Mouse (Mus musculus): ENCODE results near the gene Nob1. TPM values are rescaled to one million over a fixed set of nuclear protein-coding genes. Genes with fewer than 3 reads are reported as not detected.

Nob1 gene
- polyA plus RNA-seq, 1 experiment from 2014 or later, result 82.4 TPM

- H3K36me3 ChIP-seq (replicated peaks; ENCODE audit: control insufficient read depth, insufficient read depth, low read depth, low read length), result peaks cover 6% of the 10 kb centered on the region
- H3K4me3 ChIP-seq (ENCODE audit: low read depth, low read length), result no peak overlapping the region
- DNase-seq (ENCODE audit: low spot score) (no peak), ATAC-seq (replicated peaks; ENCODE audit: insufficient number of reproducible peaks, low FRiP score, low TSS enrichment, low read depth) (no peak)
- WGBS, result 67% methylated on average over 3 of the region's 3 CpGs
- H3K27ac ChIP-seq (replicated peaks; ENCODE audit: low read depth, low read length), result no peak overlapping the region
- no peaks in the 10 kb centered on the region for H3K9me3 ChIP-seq (replicated peaks; ENCODE audit: control insufficient read depth, low read length)
- no peaks in the 10 kb centered on the region for H3K27me3 ChIP-seq (ENCODE audit: control insufficient read depth, insufficient read depth, low read length)
- no peak overlapping the region for H3K4me2 ChIP-seq (ENCODE audit: low read depth, low read length)
- H3K4me1 ChIP-seq (ENCODE audit: control insufficient read depth, insufficient read depth, low read length), result 0 out of 2 replicates have a peak, but pooled peaks cover 3% of the 10 kb centered on the region
- H3K9ac ChIP-seq (replicated peaks; ENCODE audit: low read length), result no peak overlapping the region
These were observed 18.9 kb downstream of the Nob1 start for GRCm38 (mm10) chr8:107405935-107406334.

DNA sequence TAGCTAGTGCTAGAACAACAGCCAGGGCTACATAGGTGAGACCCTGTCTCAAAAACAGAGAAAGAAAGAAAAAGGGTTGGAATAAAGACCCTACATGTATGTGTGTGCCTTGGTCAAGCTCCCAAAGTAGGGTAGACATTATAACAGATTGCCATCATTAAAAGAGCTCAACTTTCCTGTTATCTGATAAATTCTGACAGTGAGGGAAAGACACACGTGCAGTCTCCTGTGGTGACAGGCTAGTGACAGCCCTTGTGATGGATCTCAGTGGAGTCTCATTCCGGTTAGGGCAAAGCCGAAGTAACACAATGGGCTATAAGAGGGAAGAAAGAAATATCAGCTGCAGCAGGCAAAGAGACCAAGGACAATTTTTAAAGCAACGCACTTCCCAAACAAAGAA, 20.8 kb downstream of the Nob1 start:
- no peak overlapping the region for H3K27ac ChIP-seq (replicated peaks; ENCODE audit: low read depth, low read length)
- DNase-seq (ENCODE audit: low spot score) (no peak), ATAC-seq (replicated peaks; ENCODE audit: insufficient number of reproducible peaks, low FRiP score, low TSS enrichment, low read depth) (no peak)
- H3K4me1 ChIP-seq (ENCODE audit: control insufficient read depth, insufficient read depth, low read length), result 0 out of 2 replicates have a peak, but pooled peaks cover 3% of the 10 kb centered on the region
- H3K27me3 ChIP-seq (ENCODE audit: control insufficient read depth, insufficient read depth, low read length), result no peaks in the 10 kb centered on the region
- 81% methylated on average over 4 of the region's 4 CpGs for WGBS
- H3K9ac ChIP-seq (replicated peaks; ENCODE audit: low read length), result no peak overlapping the region
- no peak overlapping the region for H3K4me3 ChIP-seq (ENCODE audit: low read depth, low read length)
- H3K4me2 ChIP-seq (ENCODE audit: low read depth, low read length), result no peak overlapping the region; the same call in 1 of the 2 replicates
- H3K36me3 ChIP-seq (replicated peaks; ENCODE audit: control insufficient read depth, insufficient read depth, low read depth, low read length), result no peaks in the 10 kb centered on the region; the same call in 1 of the 2 replicates
- H3K9me3 ChIP-seq (replicated peaks; ENCODE audit: control insufficient read depth, low read length), result no peaks in the 10 kb centered on the region

DNA sequence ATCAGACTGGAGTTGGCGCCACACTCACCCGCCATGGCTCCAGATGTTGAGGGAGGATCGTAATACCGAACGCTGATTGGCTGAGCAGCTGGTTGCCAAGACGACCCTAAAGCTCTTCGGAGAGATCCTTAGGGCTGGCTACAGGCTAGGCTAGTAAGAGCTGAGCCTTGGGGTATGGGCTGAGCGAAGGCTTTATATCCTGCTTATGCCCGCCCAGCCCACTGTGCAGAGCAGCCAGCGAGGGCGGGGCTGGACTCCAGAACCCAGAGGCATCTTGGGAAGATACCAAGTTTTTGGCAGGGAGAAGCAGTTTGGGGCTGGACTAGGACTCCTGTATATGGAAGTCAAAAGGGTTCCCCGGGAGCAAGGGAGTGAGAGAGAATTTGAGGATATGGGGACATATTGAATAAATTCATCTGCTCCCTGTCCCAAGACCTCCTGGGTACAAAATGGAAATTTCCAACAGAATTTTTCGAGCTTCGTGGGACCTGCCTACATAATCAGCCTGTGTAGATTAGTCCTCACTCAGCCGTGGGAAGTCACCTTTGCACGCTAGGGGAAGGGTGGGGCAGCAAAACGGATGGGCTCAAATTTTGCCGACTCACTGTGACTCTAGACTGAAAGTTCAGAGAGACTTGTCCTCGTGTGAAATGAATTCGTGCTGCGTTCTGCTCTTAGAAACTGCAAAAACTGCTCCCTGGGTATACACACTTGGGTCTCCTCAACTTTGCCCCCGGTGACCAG, 21.6 kb downstream of the Nob1 start, which contains the start of gene Nqo1:
TSS of gene Nqo1 (minus strand) at position 169 of the 744 bp plus-strand sequence.
- Histone ChIP-seq H3K4me2 (ENCODE audit: low read depth, low read length) (peak within 1 kb of the TSS; percentile 43), H3K27ac (replicated peaks; ENCODE audit: low read depth, low read length) (no peak within 1 kb of the TSS; the same call in 1 of the 2 replicates)

DNA sequence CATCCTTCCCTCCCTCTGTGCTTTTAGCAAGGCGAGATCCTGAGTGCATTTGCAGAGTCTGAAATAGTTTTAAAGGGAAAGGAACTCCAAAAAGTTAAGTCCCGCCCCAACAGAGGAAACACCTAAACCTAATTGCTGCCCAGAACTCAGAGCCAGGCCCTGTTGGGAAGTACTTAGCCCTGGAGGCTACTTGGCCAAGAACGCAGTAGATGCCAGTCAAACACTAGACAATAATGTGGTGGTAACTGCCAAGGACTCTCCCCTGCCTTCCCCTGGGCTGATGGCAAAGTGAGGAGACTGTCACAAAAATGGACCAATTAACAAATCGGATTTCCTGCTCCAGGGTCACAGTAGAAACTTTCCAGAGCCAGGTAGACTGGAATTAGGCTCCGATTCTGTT, 23.0 kb downstream of the Nob1 start:
- WGBS, result 71% methylated on average over 5 of the region's 5 CpGs

More for the DNA sequence above, 21.6 kb downstream of the Nob1 start, which contains the start of gene Nqo1:
- Histone ChIP-seq H3K4me3 (ENCODE audit: low read depth, low read length) (peak within 1 kb of the TSS; percentile 29), H3K36me3 (replicated peaks; ENCODE audit: control insufficient read depth, insufficient read depth, low read depth, low read length) (no peaks in the 10 kb centered on the region; the same call in 1 of the 2 replicates), H3K27me3 (ENCODE audit: control insufficient read depth, insufficient read depth, low read length) (no peaks in the 10 kb centered on the region), H3K9ac (replicated peaks; ENCODE audit: low read length) (peak within 1 kb of the TSS; percentile 34; the same call in 1 of the 2 replicates), H3K4me1 (ENCODE audit: control insufficient read depth, insufficient read depth, low read length) (0 out of 2 replicates have a peak, but pooled peaks cover 3% of the 10 kb centered on the region), H3K9me3 (replicated peaks; ENCODE audit: control insufficient read depth, low read length) (no peaks in the 10 kb centered on the region)
- WGBS, result 13% methylated on average over 22 of the region's 22 CpGs
- DNase-seq (ENCODE audit: low spot score), result peak; percentile 93
- peak; percentile 97 for ATAC-seq (replicated peaks; ENCODE audit: insufficient number of reproducible peaks, low FRiP score, low TSS enrichment, low read depth)

DNA sequence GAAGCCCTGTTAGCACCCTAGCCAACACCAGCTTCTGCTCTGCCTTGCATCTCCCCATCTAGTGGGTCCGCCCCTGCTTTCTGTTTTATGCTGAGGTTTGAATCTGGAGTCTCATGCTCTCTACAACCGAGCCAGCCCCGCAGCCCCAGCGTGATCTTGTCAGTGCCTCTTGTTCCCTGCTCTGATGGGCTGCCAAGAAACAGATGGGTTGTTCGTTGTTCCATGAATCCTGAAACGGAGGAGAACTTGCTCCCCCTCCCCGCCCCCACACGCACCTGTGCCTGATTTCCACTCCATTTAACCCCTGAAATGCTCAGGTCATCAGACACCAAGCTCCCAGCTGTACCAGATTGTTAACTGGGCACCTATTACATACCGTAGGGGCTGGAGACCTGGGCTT, 25.4 kb downstream of the Nob1 start:
- H3K27ac ChIP-seq (replicated peaks; ENCODE audit: low read depth, low read length), result 0 out of 2 replicates have a peak overlapping the region, but pooled peaks have one; percentile 35
- H3K4me2 ChIP-seq (ENCODE audit: low read depth, low read length), result no peak overlapping the region

More for the DNA sequence above, 23.0 kb downstream of the Nob1 start:
- DNase-seq (ENCODE audit: low spot score) (no peak), ATAC-seq (replicated peaks; ENCODE audit: insufficient number of reproducible peaks, low FRiP score, low TSS enrichment, low read depth) (no peak)
- no peak overlapping the region for H3K4me2 ChIP-seq (ENCODE audit: low read depth, low read length)
- H3K9me3 ChIP-seq (replicated peaks; ENCODE audit: control insufficient read depth, low read length), result no peaks in the 10 kb centered on the region
- H3K9ac ChIP-seq (replicated peaks; ENCODE audit: low read length), result no peak overlapping the region
- H3K4me1 ChIP-seq (ENCODE audit: control insufficient read depth, insufficient read depth, low read length), result 0 out of 2 replicates have a peak, but pooled peaks cover 3% of the 10 kb centered on the region
- H3K36me3 ChIP-seq (replicated peaks; ENCODE audit: control insufficient read depth, insufficient read depth, low read depth, low read length), result no peaks in the 10 kb centered on the region
- H3K27me3 ChIP-seq (ENCODE audit: control insufficient read depth, insufficient read depth, low read length), result no peaks in the 10 kb centered on the region
- H3K4me3 ChIP-seq (ENCODE audit: low read depth, low read length), result no peak overlapping the region
- no peak overlapping the region for H3K27ac ChIP-seq (replicated peaks; ENCODE audit: low read depth, low read length)

GRCm38 (mm10) chr8:107397665-107398064, 27.2 kb downstream of the Nob1 start:
- H3K4me1 ChIP-seq (ENCODE audit: control insufficient read depth, insufficient read depth, low read length), result 0 out of 2 replicates have a peak, but pooled peaks cover 3% of the 10 kb centered on the region
- no peaks in the 10 kb centered on the region for H3K27me3 ChIP-seq (ENCODE audit: control insufficient read depth, insufficient read depth, low read length)
- H3K9me3 ChIP-seq (replicated peaks; ENCODE audit: control insufficient read depth, low read length), result no peaks in the 10 kb centered on the region
- no peak overlapping the region for H3K27ac ChIP-seq (replicated peaks; ENCODE audit: low read depth, low read length)
- no peak overlapping the region for H3K9ac ChIP-seq (replicated peaks; ENCODE audit: low read length)
- no peak overlapping the region for H3K4me2 ChIP-seq (ENCODE audit: low read depth, low read length)
- ATAC-seq (replicated peaks; ENCODE audit: insufficient number of reproducible peaks, low FRiP score, low TSS enrichment, low read depth) (0 out of 2 replicates have a peak, but pooled peaks have one; percentile 42), DNase-seq (ENCODE audit: low spot score) (peak; percentile 84)
- no peak overlapping the region for H3K4me3 ChIP-seq (ENCODE audit: low read depth, low read length)
- H3K36me3 ChIP-seq (replicated peaks; ENCODE audit: control insufficient read depth, insufficient read depth, low read depth, low read length), result no peaks in the 10 kb centered on the region
- WGBS, result 23% methylated on average over 12 of the region's 12 CpGs

More for the DNA sequence above, 25.4 kb downstream of the Nob1 start:
- no peaks in the 10 kb centered on the region for H3K36me3 ChIP-seq (replicated peaks; ENCODE audit: control insufficient read depth, insufficient read depth, low read depth, low read length)
- 0 out of 2 replicates have a peak, but pooled peaks cover 3% of the 10 kb centered on the region for H3K4me1 ChIP-seq (ENCODE audit: control insufficient read depth, insufficient read depth, low read length)
- H3K9ac ChIP-seq (replicated peaks; ENCODE audit: low read length), result no peak overlapping the region
- 34% methylated on average over 9 of the region's 9 CpGs for WGBS
- peak; percentile 65 for DNase-seq (ENCODE audit: low spot score)
- no peaks in the 10 kb centered on the region for H3K27me3 ChIP-seq (ENCODE audit: control insufficient read depth, insufficient read depth, low read length)
- no peak overlapping the region for H3K4me3 ChIP-seq (ENCODE audit: low read depth, low read length)
- ATAC-seq (replicated peaks; ENCODE audit: insufficient number of reproducible peaks, low FRiP score, low TSS enrichment, low read depth), result no peak
- no peaks in the 10 kb centered on the region for H3K9me3 ChIP-seq (replicated peaks; ENCODE audit: control insufficient read depth, low read length)

GRCm38 (mm10) chr8:107396106-107396670, 28.7 kb downstream of the Nob1 start:
- ATAC-seq (replicated peaks; ENCODE audit: insufficient number of reproducible peaks, low FRiP score, low TSS enrichment, low read depth) (no peak), DNase-seq (ENCODE audit: low spot score) (peak; percentile 33)
- no peaks in the 10 kb centered on the region for H3K4me1 ChIP-seq (ENCODE audit: control insufficient read depth, insufficient read depth, low read length)
- no peak overlapping the region for H3K4me2 ChIP-seq (ENCODE audit: low read depth, low read length)
- no peak overlapping the region for H3K27ac ChIP-seq (replicated peaks; ENCODE audit: low read depth, low read length)
- no peaks in the 10 kb centered on the region for H3K9me3 ChIP-seq (replicated peaks; ENCODE audit: control insufficient read depth, low read length)
- no peak overlapping the region for H3K9ac ChIP-seq (replicated peaks; ENCODE audit: low read length)
- 60% methylated on average over 10 of the region's 10 CpGs for WGBS
- H3K4me3 ChIP-seq (ENCODE audit: low read depth, low read length), result no peak overlapping the region
- H3K36me3 ChIP-seq (replicated peaks; ENCODE audit: control insufficient read depth, insufficient read depth, low read depth, low read length), result no peaks in the 10 kb centered on the region
- no peaks in the 10 kb centered on the region for H3K27me3 ChIP-seq (ENCODE audit: control insufficient read depth, insufficient read depth, low read length)

DNA sequence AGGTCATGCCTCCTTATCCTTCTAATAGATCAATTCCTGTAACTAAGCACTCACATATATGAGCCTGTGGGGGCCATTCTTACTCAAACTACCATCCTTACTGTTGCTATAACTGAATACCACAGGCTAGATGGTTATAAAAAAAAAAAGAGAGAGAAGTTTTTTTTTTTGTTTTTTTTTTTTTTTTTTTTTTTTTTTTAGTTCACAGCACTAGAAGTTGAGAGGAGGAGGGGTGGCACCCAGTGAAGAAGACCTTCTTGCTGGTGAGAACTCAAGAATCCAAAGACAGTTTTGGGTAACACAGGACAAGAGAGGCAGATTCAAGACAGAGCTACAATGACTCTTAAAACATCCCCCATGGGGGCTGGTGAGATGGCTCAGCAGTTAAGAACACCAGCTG, 29.5 kb downstream of the Nob1 start:
- Histone ChIP-seq H3K9me3 (replicated peaks; ENCODE audit: control insufficient read depth, low read length) (no peaks in the 10 kb centered on the region), H3K27ac (replicated peaks; ENCODE audit: low read depth, low read length) (no peak overlapping the region), H3K9ac (replicated peaks; ENCODE audit: low read length) (no peak overlapping the region), H3K4me3 (ENCODE audit: low read depth, low read length) (no peak overlapping the region), H3K4me1 (ENCODE audit: control insufficient read depth, insufficient read depth, low read length) (no peaks in the 10 kb centered on the region), H3K36me3 (replicated peaks; ENCODE audit: control insufficient read depth, insufficient read depth, low read depth, low read length) (no peaks in the 10 kb centered on the region), H3K4me2 (ENCODE audit: low read depth, low read length) (no peak overlapping the region), H3K27me3 (ENCODE audit: control insufficient read depth, insufficient read depth, low read length) (no peaks in the 10 kb centered on the region)
- no peak for ATAC-seq (replicated peaks; ENCODE audit: insufficient number of reproducible peaks, low FRiP score, low TSS enrichment, low read depth)
- no peak for DNase-seq (ENCODE audit: low spot score)
